Mouse (Mus musculus): ENCODE data around the gene Fgfr2. TPM values are rescaled to one million over a fixed set of nuclear protein-coding genes. Genes with fewer than 3 reads are reported as not detected.

The Fgfr2 gene
- polyA plus RNA-seq, 1 experiment from 2014 or later, result 67.0 TPM

DNA sequence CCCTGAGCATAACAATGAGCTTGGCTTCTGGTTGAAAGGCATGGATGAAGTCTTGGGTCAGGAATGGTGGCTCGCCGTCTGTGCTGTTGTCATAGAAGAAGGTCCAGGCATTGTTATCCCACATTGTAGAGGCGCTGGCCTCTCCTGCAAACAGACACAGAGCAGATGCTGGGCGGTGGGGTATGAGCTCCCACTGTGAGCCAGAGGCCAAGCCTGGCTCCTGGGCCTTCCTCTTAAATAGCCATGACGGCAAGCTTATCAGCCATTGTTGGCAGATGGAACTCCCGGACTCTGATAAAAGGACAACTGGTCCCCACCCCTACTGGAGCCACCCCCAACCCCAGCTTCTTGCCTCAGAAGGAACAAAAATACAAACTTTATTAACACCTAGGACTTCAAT lies 860.5 kb downstream of the Fgfr2 start:
- Histone ChIP-seq H3K4me3 (replicated peaks) (no peak overlapping the region), H3K4me2 (replicated peaks) (no peak overlapping the region), H3K9me3 (no peaks in the 10 kb centered on the region), H3K4me1 (replicated peaks) (peaks cover 15% of the 10 kb centered on the region), H3K9ac (no peak overlapping the region), H3K36me3 (peaks cover 10% of the 10 kb centered on the region; the same call in 1 of the 2 replicates), H3K27me3 (replicated peaks) (no peaks in the 10 kb centered on the region), H3K27ac (0 out of 2 replicates have a peak overlapping the region, but pooled peaks have one; percentile 6)
- WGBS, result 59% methylated on average over 6 of the region's 6 CpGs
- ATAC-seq, result no peak

DNA sequence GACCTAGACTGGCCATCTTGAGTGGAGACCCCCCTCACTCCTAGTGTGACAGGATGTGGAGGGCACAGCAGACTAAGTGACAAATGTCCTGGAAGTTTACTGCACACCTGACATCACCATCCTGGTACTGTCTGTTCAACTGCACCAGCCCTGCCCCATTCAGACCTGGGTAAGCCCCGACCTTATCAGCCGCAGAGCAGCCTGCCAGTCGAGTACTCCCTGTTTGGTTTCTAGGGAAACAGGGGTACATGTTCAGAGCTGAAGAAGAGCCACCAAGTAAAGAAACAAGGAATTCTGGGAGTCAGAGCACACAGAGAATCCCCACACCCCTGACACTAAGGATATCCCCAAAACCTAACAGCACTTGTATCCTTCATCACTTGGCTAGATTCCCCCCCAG lies 861.3 kb downstream of the Fgfr2 start:
- WGBS, result 37% methylated on average over 3 of the region's 3 CpGs
- Histone ChIP-seq H3K9ac (no peak overlapping the region), H3K4me2 (replicated peaks) (no peak overlapping the region), H3K27me3 (replicated peaks) (no peaks in the 10 kb centered on the region), H3K27ac (no peak overlapping the region), H3K4me3 (replicated peaks) (no peak overlapping the region), H3K4me1 (replicated peaks) (peaks cover 15% of the 10 kb centered on the region), H3K9me3 (no peaks in the 10 kb centered on the region), H3K36me3 (peaks cover 8% of the 10 kb centered on the region; the same call in 1 of the 2 replicates)
- ATAC-seq, result no peak

DNA sequence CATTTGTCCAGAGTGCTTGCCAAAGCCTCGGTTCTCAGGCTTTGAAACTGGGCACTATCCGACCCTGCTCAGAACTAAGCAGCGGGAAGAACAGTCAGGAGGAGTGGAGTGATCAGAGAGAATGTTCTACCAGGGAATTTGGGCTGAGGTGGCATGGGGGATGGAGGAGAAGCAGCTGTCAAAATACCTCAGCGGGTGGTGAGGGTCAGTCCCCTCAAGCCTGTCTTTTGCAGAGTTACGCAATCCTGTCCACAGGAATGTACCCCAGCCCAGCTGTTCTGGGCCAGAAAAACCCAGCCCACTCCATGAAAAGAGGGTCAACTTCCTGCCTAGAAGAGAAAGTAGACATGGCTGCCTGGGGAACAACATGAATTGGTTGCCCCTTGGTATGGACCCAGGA lies 862.5 kb downstream of the Fgfr2 start:
- Histone ChIP-seq H3K9me3 (no peaks in the 10 kb centered on the region), H3K27me3 (replicated peaks) (no peaks in the 10 kb centered on the region), H3K4me2 (replicated peaks) (no peak overlapping the region), H3K4me1 (replicated peaks) (peaks cover 15% of the 10 kb centered on the region), H3K4me3 (replicated peaks) (no peak overlapping the region), H3K27ac (0 out of 2 replicates have a peak overlapping the region, but pooled peaks have one; percentile 0), H3K36me3 (no peaks in the 10 kb centered on the region), H3K9ac (no peak overlapping the region)
- 70% methylated on average over 5 of the region's 5 CpGs for WGBS
- ATAC-seq, result no peak

DNA sequence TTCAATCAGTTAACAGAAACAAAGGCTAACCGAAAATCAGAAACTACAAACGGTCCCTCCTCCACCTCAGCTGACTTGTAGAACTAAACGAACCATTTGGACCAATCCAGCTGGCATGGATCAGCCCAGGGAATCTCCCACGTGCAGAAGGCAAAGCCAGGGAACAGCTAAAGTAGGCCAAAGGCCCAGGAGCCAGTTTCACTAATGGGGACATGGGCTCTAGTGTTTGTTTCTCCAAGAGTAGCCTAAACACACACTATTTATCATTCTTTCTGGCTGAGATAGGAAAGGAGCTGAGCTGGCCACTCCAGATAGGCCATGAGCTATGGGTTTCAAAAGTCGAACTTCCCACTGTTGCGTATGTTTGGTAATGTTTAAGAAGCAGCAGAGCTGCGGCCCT lies 864.3 kb downstream of the Fgfr2 start:
- H3K9me3 ChIP-seq, result no peaks in the 10 kb centered on the region
- H3K9ac ChIP-seq, result no peak overlapping the region
- H3K36me3 ChIP-seq, result no peaks in the 10 kb centered on the region
- peaks cover 15% of the 10 kb centered on the region for H3K4me1 ChIP-seq (replicated peaks)
- no peak overlapping the region for H3K4me3 ChIP-seq (replicated peaks)
- no peak overlapping the region for H3K4me2 ChIP-seq (replicated peaks)
- no peaks in the 10 kb centered on the region for H3K27me3 ChIP-seq (replicated peaks)
- ATAC-seq, result peak; percentile 74
- peak overlapping the region; percentile 70 for H3K27ac ChIP-seq
- 38% methylated on average over 7 of the region's 7 CpGs for WGBS

DNA sequence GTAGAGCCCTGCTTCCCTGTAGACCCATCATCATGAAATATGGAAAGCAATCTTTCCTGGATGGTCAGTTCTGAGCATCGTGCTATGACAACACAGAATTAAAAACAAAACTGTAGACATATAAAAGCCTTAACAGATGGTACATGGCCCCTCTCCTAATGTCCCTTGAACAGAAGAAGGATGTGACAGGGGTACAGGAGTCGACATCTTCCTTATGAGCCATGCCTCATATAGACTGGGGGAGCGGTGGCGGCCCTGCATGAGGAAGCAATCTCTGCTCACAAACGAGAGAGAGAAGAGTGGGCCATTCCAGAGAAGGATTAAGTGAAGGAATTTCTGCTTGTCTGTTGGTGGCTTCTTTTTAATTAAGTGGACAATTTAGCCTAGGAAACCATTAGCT lies 864.9 kb downstream of the Fgfr2 start:
- WGBS, result 70% methylated on average over 5 of the region's 5 CpGs
- no peak overlapping the region for H3K4me3 ChIP-seq (replicated peaks)

DNA sequence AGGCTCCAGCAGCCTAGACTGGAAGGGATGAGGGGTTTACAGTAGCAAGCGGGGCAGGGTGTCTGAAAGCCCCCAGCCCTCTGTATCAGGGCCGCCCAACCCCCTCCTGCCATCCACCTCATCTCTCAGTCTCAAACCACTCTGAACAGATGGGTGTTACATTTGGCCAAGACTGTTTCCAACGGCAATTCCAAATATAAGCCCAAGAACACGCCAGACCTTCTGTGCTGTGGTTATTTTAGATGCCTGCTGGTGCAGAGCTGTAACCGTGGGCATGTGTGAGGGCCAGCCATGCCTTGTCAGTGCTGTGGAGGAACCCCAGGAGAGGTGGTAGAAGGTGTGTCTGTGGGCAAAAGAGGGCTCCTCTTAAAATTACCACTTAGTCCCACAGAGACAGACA lies 869.6 kb downstream of the Fgfr2 start:
- peaks cover 5% of the 10 kb centered on the region; the same call in 1 of the 2 replicates for H3K4me1 ChIP-seq (replicated peaks)
- no peak overlapping the region for H3K4me3 ChIP-seq (replicated peaks)
- H3K27ac ChIP-seq, result no peak overlapping the region
- H3K9ac ChIP-seq, result no peak overlapping the region
- no peaks in the 10 kb centered on the region for H3K9me3 ChIP-seq
- H3K27me3 ChIP-seq (replicated peaks), result no peaks in the 10 kb centered on the region
- H3K36me3 ChIP-seq, result no peaks in the 10 kb centered on the region
- no peak for ATAC-seq
- WGBS, result 87% methylated on average over 5 of the region's 5 CpGs
- H3K4me2 ChIP-seq (replicated peaks), result no peak overlapping the region

More for the DNA sequence above, 864.9 kb downstream of the Fgfr2 start:
- Histone ChIP-seq H3K9ac (no peak overlapping the region), H3K27me3 (replicated peaks) (no peaks in the 10 kb centered on the region), H3K4me1 (replicated peaks) (peaks cover 15% of the 10 kb centered on the region), H3K36me3 (no peaks in the 10 kb centered on the region), H3K27ac (peak overlapping the region; percentile 70; the same call in 1 of the 2 replicates), H3K9me3 (no peaks in the 10 kb centered on the region), H3K4me2 (replicated peaks) (no peak overlapping the region)
- ATAC-seq, result no peak

DNA sequence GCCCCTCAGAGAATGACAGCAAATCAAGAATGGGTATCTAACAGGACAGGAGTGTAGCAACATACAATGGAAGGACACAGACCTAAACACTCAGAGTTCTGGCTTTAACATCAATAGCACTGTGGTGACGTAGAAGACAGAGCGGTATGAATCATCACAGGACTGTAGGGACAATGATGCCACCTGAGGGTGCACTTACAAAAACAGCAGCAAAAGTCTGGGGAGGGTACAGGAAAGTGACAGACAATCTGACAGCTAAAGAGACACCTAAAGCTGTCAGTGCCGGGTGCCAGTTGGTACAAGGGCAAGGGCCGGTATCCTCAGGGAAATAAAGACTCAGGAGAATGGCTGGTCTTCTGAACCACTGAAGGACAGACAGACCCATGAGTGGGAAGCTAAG lies 870.1 kb downstream of the Fgfr2 start:
- no peaks in the 10 kb centered on the region for H3K9me3 ChIP-seq
- H3K27me3 ChIP-seq (replicated peaks), result no peaks in the 10 kb centered on the region
- no peak for ATAC-seq
- H3K4me2 ChIP-seq (replicated peaks), result no peak overlapping the region
- H3K4me1 ChIP-seq (replicated peaks), result peaks cover 7% of the 10 kb centered on the region; the same call in 1 of the 2 replicates
- H3K27ac ChIP-seq, result no peak overlapping the region
- 93% methylated on average over 4 of the region's 4 CpGs for WGBS
- H3K36me3 ChIP-seq, result no peaks in the 10 kb centered on the region
- no peak overlapping the region for H3K9ac ChIP-seq
- no peak overlapping the region for H3K4me3 ChIP-seq (replicated peaks)

DNA sequence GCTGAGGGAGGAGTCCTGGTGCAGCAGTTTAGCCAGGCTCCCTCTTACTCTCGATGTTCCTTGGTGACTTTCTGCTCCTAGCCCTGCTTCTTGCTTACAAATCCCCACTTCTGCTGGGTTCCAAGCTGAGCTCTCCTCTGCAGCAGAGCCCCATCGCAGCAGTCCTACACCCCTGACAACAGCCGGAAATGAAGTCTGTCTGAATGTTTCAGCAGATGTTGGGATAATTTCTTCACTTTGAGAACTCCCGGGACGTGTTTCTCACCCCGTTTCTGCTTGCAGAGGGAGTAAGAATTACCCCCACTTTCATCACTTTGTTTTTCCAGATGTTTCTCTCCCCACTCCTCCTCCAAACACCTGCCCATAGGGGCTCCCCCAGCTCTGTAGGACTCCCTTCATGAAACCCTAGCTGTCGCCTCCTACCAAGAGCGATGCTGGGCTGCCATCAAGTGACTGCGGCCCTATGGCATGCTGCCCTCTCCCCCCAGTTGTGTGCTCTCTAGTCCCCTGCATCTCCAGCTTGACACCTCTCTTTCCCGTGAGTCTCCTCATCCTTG lies 873.5 kb downstream of the Fgfr2 start:
- 60% methylated on average over 10 of the region's 10 CpGs for WGBS
- H3K4me1 ChIP-seq (replicated peaks), result 0 out of 2 replicates have a peak, but pooled peaks cover 13% of the 10 kb centered on the region
- no peaks in the 10 kb centered on the region for H3K9me3 ChIP-seq
- H3K4me3 ChIP-seq (replicated peaks), result no peak overlapping the region
- no peaks in the 10 kb centered on the region for H3K27me3 ChIP-seq (replicated peaks)
- no peak overlapping the region for H3K9ac ChIP-seq
- H3K4me2 ChIP-seq (replicated peaks), result no peak overlapping the region
- no peak for ATAC-seq
- H3K27ac ChIP-seq, result no peak overlapping the region
- no peaks in the 10 kb centered on the region for H3K36me3 ChIP-seq

DNA sequence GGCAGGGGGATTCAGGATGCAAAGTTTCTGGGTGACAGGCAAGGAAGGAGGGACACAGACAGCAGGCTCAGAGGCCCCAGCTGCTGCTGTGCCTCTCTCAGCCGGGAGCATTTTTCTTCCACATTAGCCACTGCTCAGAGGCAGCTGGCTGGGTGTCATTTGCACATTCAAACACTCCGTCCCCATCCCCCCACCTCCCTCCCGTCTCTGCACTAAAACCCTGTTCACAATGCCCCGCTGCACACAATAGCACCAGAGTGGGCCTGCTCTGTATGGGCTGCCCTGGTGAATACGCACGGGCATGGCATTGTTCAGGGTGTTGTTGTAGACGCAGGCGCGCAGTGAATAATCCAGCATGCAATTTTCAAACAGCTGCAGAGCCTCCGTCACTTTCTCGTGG lies 875.6 kb downstream of the Fgfr2 start:
- WGBS, result 36% methylated on average over 11 of the region's 11 CpGs
- Histone ChIP-seq H3K4me2 (replicated peaks) (no peak overlapping the region), H3K9ac (no peak overlapping the region), H3K9me3 (no peaks in the 10 kb centered on the region), H3K36me3 (no peaks in the 10 kb centered on the region), H3K27me3 (replicated peaks) (no peaks in the 10 kb centered on the region), H3K27ac (no peak overlapping the region), H3K4me1 (replicated peaks) (0 out of 2 replicates have a peak, but pooled peaks cover 13% of the 10 kb centered on the region), H3K4me3 (replicated peaks) (no peak overlapping the region)
- ATAC-seq, result peak; percentile 27; the same call in 1 of the 2 replicates

DNA sequence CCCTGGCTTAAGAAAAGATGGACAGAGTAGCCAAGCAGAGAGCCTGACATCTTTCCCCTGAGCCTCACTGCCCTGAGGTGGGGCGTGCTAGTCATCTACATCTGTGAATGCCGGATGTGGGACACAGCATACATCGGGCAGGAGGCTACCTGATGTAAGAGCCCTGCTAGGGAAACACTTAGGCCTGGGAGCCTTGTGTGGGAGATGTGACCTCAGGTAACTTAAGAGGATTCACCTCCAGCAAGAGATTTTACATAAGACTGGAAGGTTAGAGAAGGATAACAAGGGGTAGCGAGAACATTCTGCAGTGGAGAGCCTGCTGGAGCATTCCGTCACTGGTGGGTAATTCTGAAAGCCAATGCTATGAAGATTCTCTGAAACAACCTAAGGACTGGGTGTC lies 876.1 kb downstream of the Fgfr2 start:
- 74% methylated on average over 5 of the region's 5 CpGs for WGBS
- H3K9ac ChIP-seq, result no peak overlapping the region
- ATAC-seq, result no peak
- no peaks in the 10 kb centered on the region for H3K27me3 ChIP-seq (replicated peaks)
- H3K4me1 ChIP-seq (replicated peaks), result 0 out of 2 replicates have a peak, but pooled peaks cover 13% of the 10 kb centered on the region
- H3K4me3 ChIP-seq (replicated peaks), result no peak overlapping the region
- no peaks in the 10 kb centered on the region for H3K36me3 ChIP-seq
- no peaks in the 10 kb centered on the region for H3K9me3 ChIP-seq
- H3K4me2 ChIP-seq (replicated peaks), result no peak overlapping the region
- H3K27ac ChIP-seq, result no peak overlapping the region

DNA sequence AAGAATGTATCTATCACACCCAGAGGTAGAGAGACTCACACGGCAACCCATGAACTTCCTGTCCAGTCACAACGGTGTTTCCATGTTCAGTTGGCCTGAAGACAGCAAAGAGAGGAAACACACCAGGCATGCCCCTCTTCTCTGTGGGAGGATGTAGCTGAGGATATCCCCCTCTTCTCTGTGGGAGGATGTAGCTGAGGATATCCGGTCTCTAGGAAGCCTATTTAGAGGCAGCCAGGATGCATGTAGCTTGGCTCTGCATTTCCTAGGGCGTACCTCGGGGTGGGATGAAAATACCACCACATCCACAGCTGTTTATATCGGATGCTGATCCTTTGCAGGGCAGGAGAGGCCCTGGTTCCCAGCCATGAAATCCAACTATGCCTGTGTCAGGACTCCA lies 877.4 kb downstream of the Fgfr2 start:
- Histone ChIP-seq H3K27me3 (replicated peaks) (no peaks in the 10 kb centered on the region), H3K27ac (no peak overlapping the region), H3K9ac (no peak overlapping the region), H3K9me3 (no peaks in the 10 kb centered on the region), H3K4me1 (replicated peaks) (0 out of 2 replicates have a peak, but pooled peaks cover 13% of the 10 kb centered on the region), H3K4me2 (replicated peaks) (no peak overlapping the region), H3K4me3 (replicated peaks) (no peak overlapping the region), H3K36me3 (0 out of 2 replicates have a peak, but pooled peaks cover 2% of the 10 kb centered on the region)
- ATAC-seq, result no peak
- 88% methylated on average over 6 of the region's 6 CpGs for WGBS

DNA sequence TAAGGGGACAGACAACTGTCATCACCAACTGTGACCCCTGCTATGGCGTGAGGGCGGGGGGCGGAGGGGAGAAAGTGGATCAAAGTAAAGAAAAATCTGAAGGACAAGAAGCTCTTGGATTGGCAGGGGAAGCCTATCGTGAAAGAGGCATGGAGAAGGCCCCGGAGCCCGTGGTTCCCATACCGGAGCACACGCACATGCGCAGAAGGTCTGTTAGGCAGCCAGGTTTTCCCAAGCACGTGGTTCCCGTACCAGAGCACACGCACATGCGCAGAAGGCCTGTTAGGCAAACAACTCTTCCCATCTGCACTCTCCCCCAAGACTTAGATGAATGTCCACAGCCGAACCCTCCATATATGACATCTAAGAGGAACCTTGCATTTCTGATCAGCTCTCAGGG lies 878.5 kb downstream of the Fgfr2 start:
- Histone ChIP-seq H3K4me2 (replicated peaks) (no peak overlapping the region), H3K4me3 (replicated peaks) (no peak overlapping the region), H3K9me3 (no peaks in the 10 kb centered on the region), H3K9ac (no peak overlapping the region), H3K27me3 (replicated peaks) (no peaks in the 10 kb centered on the region), H3K36me3 (0 out of 2 replicates have a peak, but pooled peaks cover 4% of the 10 kb centered on the region), H3K27ac (no peak overlapping the region), H3K4me1 (replicated peaks) (0 out of 2 replicates have a peak, but pooled peaks cover 8% of the 10 kb centered on the region)
- WGBS, result 92% methylated on average over 14 of the region's 14 CpGs
- no peak for ATAC-seq

DNA sequence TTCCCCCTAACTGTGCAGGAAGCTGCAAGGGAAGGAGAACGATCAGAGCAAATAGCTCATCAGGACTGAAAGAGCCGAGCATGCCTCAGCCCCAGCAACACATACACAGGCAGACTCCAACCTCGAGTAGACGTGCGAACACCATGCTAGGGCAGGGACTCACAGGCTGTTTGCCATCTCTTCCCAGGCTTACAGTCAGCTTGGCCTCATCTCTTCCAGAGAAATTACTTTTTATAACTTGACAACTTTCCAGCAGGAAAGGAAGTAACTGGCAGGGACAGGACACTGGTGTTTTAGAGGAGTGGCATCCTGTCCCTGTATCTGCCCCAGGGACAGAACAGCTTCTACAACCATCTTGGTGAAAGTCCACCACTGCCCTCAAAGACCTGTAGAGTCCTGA lies 879.9 kb downstream of the Fgfr2 start:
- Histone ChIP-seq H3K27ac (no peak overlapping the region), H3K9ac (no peak overlapping the region), H3K9me3 (no peaks in the 10 kb centered on the region), H3K4me2 (replicated peaks) (no peak overlapping the region), H3K27me3 (replicated peaks) (no peaks in the 10 kb centered on the region), H3K4me1 (replicated peaks) (0 out of 2 replicates have a peak, but pooled peaks cover 6% of the 10 kb centered on the region), H3K4me3 (replicated peaks) (no peak overlapping the region), H3K36me3 (0 out of 2 replicates have a peak, but pooled peaks cover 4% of the 10 kb centered on the region)
- 72% methylated on average over 5 of the region's 5 CpGs for WGBS
- 0 out of 2 replicates have a peak, but pooled peaks have one; percentile 14 for ATAC-seq
